Mouse (Mus musculus): ENCODE data around the gene Coa6. TPM values are rescaled to one million over a fixed set of nuclear protein-coding genes. Genes with fewer than 3 reads are reported as not detected.

Coa6 gene
- polyA plus RNA-seq (2015; fragmentation: Nextera tagmentation; extraction: Ambion mirVana): 51.0 and 54.4 TPM in 2 replicates

DNA sequence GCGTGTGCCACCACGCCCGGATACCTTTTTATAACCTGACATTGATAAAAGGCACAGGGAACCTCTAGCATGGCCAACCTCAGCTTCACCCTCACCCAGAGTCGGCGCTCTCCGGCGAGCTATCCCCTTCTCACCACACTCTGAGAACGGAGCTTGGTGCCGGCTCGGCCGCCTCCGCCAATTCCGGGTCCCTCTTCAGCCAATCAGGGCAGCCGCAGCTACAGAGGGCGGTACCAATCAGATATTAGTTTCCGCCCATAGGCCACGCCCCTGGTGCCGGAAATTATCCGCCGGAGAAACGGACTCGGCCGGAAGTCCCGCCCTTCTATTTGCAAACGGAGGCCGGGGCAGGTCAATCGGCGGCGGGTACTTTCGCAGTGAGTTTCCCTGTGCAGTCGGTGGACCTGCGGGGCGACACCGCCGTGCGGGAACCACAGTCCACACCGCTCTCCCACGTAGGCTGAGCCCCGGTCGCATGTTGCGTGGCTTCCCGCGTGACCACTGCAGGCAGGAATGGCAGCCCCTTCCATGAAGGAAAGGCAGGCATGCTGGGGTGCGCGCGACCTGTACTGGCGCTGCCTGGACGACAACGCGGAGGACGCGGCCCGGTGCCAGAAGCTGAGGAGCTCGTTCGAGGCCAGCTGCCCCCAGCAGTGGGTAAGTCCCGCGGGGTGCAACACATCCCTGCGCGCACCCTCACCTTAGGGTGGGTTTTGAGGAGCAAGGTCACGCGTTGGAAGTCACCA, at the start of gene Coa6:
Gene Coa6 (plus strand): TSS at position 342 of the 746 bp plus-strand sequence.
- under 1% methylated on average over 61 of the region's 61 CpGs for WGBS
- peak; percentile 98 for ATAC-seq (ENCODE audit: low read depth)
- peaks cover 15% of the 10 kb centered on the region for H3K36me3 ChIP-seq (ENCODE audit: control insufficient read depth, insufficient read depth, low read length)
- H3K27ac ChIP-seq (ENCODE audit: low read length): peak within 1 kb of the TSS; percentile 48
- H3K27me3 ChIP-seq (ENCODE audit: control insufficient read depth, insufficient read depth, low read depth, low read length): no peaks in the 10 kb centered on the region
- peak within 1 kb of the TSS; percentile 94 for H3K9ac ChIP-seq (ENCODE audit: low read length)
- H3K9me3 ChIP-seq (ENCODE audit: control insufficient read depth, low read length): no peaks in the 10 kb centered on the region
- H3K4me2 ChIP-seq (ENCODE audit: low read depth, low read length): peak within 1 kb of the TSS; percentile 72
- peak within 1 kb of the TSS; percentile 89 for H3K4me3 ChIP-seq (ENCODE audit: low read length)
- H3K4me1 ChIP-seq (replicated peaks; ENCODE audit: control insufficient read depth, insufficient read depth, low read length): peaks cover 10% of the 10 kb centered on the region

- 79% methylated on average over 6 of the region's 6 CpGs for WGBS
- H3K36me3 ChIP-seq (ENCODE audit: control insufficient read depth, insufficient read depth, low read length): no peaks in the 10 kb centered on the region
- H3K9ac ChIP-seq (ENCODE audit: low read length): no peak overlapping the region
- ATAC-seq (ENCODE audit: low read depth): no peak
- no peaks in the 10 kb centered on the region for H3K4me1 ChIP-seq (replicated peaks; ENCODE audit: control insufficient read depth, insufficient read depth, low read length)
- H3K4me3 ChIP-seq (ENCODE audit: low read length): no peak overlapping the region
- H3K9me3 ChIP-seq (ENCODE audit: control insufficient read depth, low read length): no peaks in the 10 kb centered on the region
- H3K27ac ChIP-seq (ENCODE audit: low read length): no peak overlapping the region
- H3K4me2 ChIP-seq (ENCODE audit: low read depth, low read length): no peak overlapping the region
- H3K27me3 ChIP-seq (ENCODE audit: control insufficient read depth, insufficient read depth, low read depth, low read length): no peaks in the 10 kb centered on the region
These were observed 42.7 kb upstream of the Coa6 start for GRCm38 (mm10) chr8:126379580-126379979.

GRCm38 (mm10) chr8:126380141-126380540, 42.2 kb upstream of the Coa6 start:
- 24% methylated on average over 2 of the region's 2 CpGs for WGBS

GRCm38 (mm10) chr8:126381299-126381698, 41.0 kb upstream of the Coa6 start:
- no peaks in the 10 kb centered on the region for H3K36me3 ChIP-seq (ENCODE audit: control insufficient read depth, insufficient read depth, low read length)
- H3K4me1 ChIP-seq (replicated peaks; ENCODE audit: control insufficient read depth, insufficient read depth, low read length): no peaks in the 10 kb centered on the region
- no peak overlapping the region for H3K27ac ChIP-seq (ENCODE audit: low read length)
- ATAC-seq (ENCODE audit: low read depth): no peak
- 63% methylated on average over 7 of the region's 7 CpGs for whole genome bisulfite sequencing
- H3K9me3 ChIP-seq (ENCODE audit: control insufficient read depth, low read length): no peaks in the 10 kb centered on the region
- H3K4me3 ChIP-seq (ENCODE audit: low read length): no peak overlapping the region
- no peak overlapping the region for H3K4me2 ChIP-seq (ENCODE audit: low read depth, low read length)
- H3K9ac ChIP-seq (ENCODE audit: low read length): no peak overlapping the region
- no peaks in the 10 kb centered on the region for H3K27me3 ChIP-seq (ENCODE audit: control insufficient read depth, insufficient read depth, low read depth, low read length)

More at GRCm38 (mm10) chr8:126380141-126380540, 42.2 kb upstream of the Coa6 start:
- no peak overlapping the region for H3K27ac ChIP-seq (ENCODE audit: low read length)
- H3K9me3 ChIP-seq (ENCODE audit: control insufficient read depth, low read length): no peaks in the 10 kb centered on the region
- no peaks in the 10 kb centered on the region for H3K36me3 ChIP-seq (ENCODE audit: control insufficient read depth, insufficient read depth, low read length)
- ATAC-seq (ENCODE audit: low read depth): no peak
- H3K27me3 ChIP-seq (ENCODE audit: control insufficient read depth, insufficient read depth, low read depth, low read length): no peaks in the 10 kb centered on the region
- H3K9ac ChIP-seq (ENCODE audit: low read length): no peak overlapping the region
- H3K4me1 ChIP-seq (replicated peaks; ENCODE audit: control insufficient read depth, insufficient read depth, low read length): no peaks in the 10 kb centered on the region
- no peak overlapping the region for H3K4me2 ChIP-seq (ENCODE audit: low read depth, low read length)
- H3K4me3 ChIP-seq (ENCODE audit: low read length): no peak overlapping the region

DNA sequence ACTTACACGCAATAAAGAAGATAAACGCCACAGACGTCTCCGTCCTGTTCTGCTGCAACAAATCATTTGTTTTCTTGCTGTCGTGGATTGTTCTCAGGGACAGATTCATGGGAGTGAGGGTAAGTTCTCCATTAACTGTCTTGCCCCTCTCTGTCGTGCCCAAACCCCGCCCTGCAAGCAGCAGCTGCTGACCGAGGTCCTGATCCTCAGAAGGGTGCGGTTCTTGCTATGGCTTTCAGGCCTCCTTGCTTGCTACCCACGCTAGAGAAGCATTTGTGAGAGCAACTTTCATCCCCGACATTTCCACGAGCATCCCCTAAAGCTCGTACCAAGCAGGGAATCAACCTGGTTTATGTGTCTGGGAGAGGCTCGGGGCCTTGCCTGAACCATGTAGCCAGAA, 40.1 kb upstream of the Coa6 start:
- no peak overlapping the region for H3K9ac ChIP-seq (ENCODE audit: low read length)
- no peaks in the 10 kb centered on the region for H3K36me3 ChIP-seq (ENCODE audit: control insufficient read depth, insufficient read depth, low read length)
- no peaks in the 10 kb centered on the region for H3K9me3 ChIP-seq (ENCODE audit: control insufficient read depth, low read length)
- no peak for ATAC-seq (ENCODE audit: low read depth)
- H3K4me3 ChIP-seq (ENCODE audit: low read length): no peak overlapping the region
- H3K27me3 ChIP-seq (ENCODE audit: control insufficient read depth, insufficient read depth, low read depth, low read length): no peaks in the 10 kb centered on the region
- no peak overlapping the region for H3K4me2 ChIP-seq (ENCODE audit: low read depth, low read length)
- WGBS: 31% methylated on average over 14 of the region's 14 CpGs
- H3K4me1 ChIP-seq (replicated peaks; ENCODE audit: control insufficient read depth, insufficient read depth, low read length): no peaks in the 10 kb centered on the region
- H3K27ac ChIP-seq (ENCODE audit: low read length): no peak overlapping the region

DNA sequence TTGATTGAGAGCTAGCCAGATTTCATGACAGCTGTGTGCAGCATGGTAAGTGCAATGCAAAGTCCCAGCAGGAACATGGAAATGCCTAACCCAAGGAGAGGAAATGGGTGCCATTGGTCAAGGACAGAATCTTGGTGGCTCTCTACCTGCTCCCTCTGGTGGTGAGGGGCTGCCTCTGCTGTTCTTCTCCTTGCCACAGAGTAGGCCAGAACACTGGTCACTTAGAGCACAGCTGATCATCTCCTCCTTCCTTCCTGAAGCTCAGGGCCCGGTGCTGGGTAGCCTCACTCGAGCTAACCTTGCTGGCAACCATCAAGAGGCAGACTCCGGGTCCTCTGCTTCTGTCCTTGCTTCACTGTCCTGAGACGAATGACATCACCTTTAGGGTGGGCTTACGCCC, 39.6 kb upstream of the Coa6 start:
- Histone ChIP-seq H3K9me3 (ENCODE audit: control insufficient read depth, low read length) (no peaks in the 10 kb centered on the region), H3K4me1 (replicated peaks; ENCODE audit: control insufficient read depth, insufficient read depth, low read length) (no peaks in the 10 kb centered on the region), H3K36me3 (ENCODE audit: control insufficient read depth, insufficient read depth, low read length) (no peaks in the 10 kb centered on the region), H3K4me3 (ENCODE audit: low read length) (no peak overlapping the region), H3K9ac (ENCODE audit: low read length) (no peak overlapping the region), H3K27ac (ENCODE audit: low read length) (no peak overlapping the region), H3K27me3 (ENCODE audit: control insufficient read depth, insufficient read depth, low read depth, low read length) (no peaks in the 10 kb centered on the region), H3K4me2 (ENCODE audit: low read depth, low read length) (no peak overlapping the region)
- no peak for ATAC-seq (ENCODE audit: low read depth)
- 54% methylated on average over 5 of the region's 5 CpGs for WGBS

DNA sequence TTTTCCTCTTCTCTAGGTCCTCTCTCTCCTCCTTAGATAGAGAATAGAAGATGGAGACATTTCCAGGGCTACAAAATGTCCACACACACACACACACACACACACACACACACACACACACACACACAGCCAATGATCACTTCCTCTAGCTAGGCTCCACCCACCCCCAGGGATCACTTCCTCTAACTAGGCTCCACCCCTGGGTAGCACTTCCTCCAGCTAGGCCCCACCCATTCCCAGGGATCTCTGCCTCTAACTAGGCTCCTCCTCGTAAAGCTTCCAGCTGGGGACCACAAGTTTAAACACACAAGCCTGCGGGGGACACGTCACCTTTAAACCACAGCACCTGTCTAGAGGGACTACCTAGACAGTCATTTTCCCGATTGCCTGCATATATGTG, 34.7 kb upstream of the Coa6 start:
- ATAC-seq (ENCODE audit: low read depth): no peak
- WGBS: 77% methylated on average over 4 of the region's 4 CpGs
- Histone ChIP-seq H3K4me2 (ENCODE audit: low read depth, low read length) (no peak overlapping the region), H3K9ac (ENCODE audit: low read length) (no peak overlapping the region), H3K27ac (ENCODE audit: low read length) (no peak overlapping the region), H3K9me3 (ENCODE audit: control insufficient read depth, low read length) (no peaks in the 10 kb centered on the region), H3K4me3 (ENCODE audit: low read length) (no peak overlapping the region), H3K27me3 (ENCODE audit: control insufficient read depth, insufficient read depth, low read depth, low read length) (no peaks in the 10 kb centered on the region), H3K4me1 (replicated peaks; ENCODE audit: control insufficient read depth, insufficient read depth, low read length) (no peaks in the 10 kb centered on the region), H3K36me3 (ENCODE audit: control insufficient read depth, insufficient read depth, low read length) (no peaks in the 10 kb centered on the region)

- Histone ChIP-seq H3K27me3 (ENCODE audit: control insufficient read depth, insufficient read depth, low read depth, low read length) (no peaks in the 10 kb centered on the region), H3K4me3 (ENCODE audit: low read length) (no peak overlapping the region), H3K36me3 (ENCODE audit: control insufficient read depth, insufficient read depth, low read length) (no peaks in the 10 kb centered on the region), H3K9ac (ENCODE audit: low read length) (no peak overlapping the region), H3K4me1 (replicated peaks; ENCODE audit: control insufficient read depth, insufficient read depth, low read length) (no peaks in the 10 kb centered on the region), H3K9me3 (ENCODE audit: control insufficient read depth, low read length) (no peaks in the 10 kb centered on the region), H3K27ac (ENCODE audit: low read length) (no peak overlapping the region), H3K4me2 (ENCODE audit: low read depth, low read length) (no peak overlapping the region)
- no peak for ATAC-seq (ENCODE audit: low read depth)
- 38% methylated on average over 2 of the region's 2 CpGs for WGBS
These were observed 30.8 kb upstream of the Coa6 start for GRCm38 (mm10) chr8:126391541-126391940.

GRCm38 (mm10) chr8:126395386-126395785, 26.9 kb upstream of the Coa6 start:
- ATAC-seq (ENCODE audit: low read depth): no peak
- Histone ChIP-seq H3K4me2 (ENCODE audit: low read depth, low read length) (no peak overlapping the region), H3K9ac (ENCODE audit: low read length) (no peak overlapping the region), H3K9me3 (ENCODE audit: control insufficient read depth, low read length) (no peaks in the 10 kb centered on the region), H3K4me1 (replicated peaks; ENCODE audit: control insufficient read depth, insufficient read depth, low read length) (no peaks in the 10 kb centered on the region), H3K27me3 (ENCODE audit: control insufficient read depth, insufficient read depth, low read depth, low read length) (no peaks in the 10 kb centered on the region), H3K4me3 (ENCODE audit: low read length) (no peak overlapping the region), H3K27ac (ENCODE audit: low read length) (no peak overlapping the region), H3K36me3 (ENCODE audit: control insufficient read depth, insufficient read depth, low read length) (no peaks in the 10 kb centered on the region)
- WGBS: 71% methylated on average over 9 of the region's 9 CpGs

Data from lung, embryonic 16.5 days (tissue).